Mouse (Mus musculus) frontal cortex, adult (tissue): ENCODE data around the gene Gm9745.
"Not testable (repeated sequence)": the region's sequence is repeated elsewhere in the genome, so short reads cannot be mapped to it uniquely, and the experiment has no call there.

Source experiments
- ATAC-seq: cut with Nextera tagmentation; 2 replicates; pipeline ENCODE4 v1.9.2; 2017; ENCODE audit warnings: mild to moderate bottlenecking, moderate library complexity, mixed read lengths; ENCODE audit not compliant: low TSS enrichment

The Gm9745 gene

GRCm38 (mm10) chr13:8905986-8906385 lies 42.0 kb downstream of the Gm9745 start:
- not testable (repeated sequence) for ATAC-seq
